Mouse (Mus musculus) neural tube, embryonic 12.5 days (tissue): ENCODE data around the gene Tmem268. TPM values are rescaled to one million over a fixed set of nuclear protein-coding genes. Genes with fewer than 3 reads are reported as not detected.

Experiments used
- ATAC-seq: fragments of 200-750 bp; cut with Nextera tagmentation; 2 replicates; pipeline ENCODE4 v1.8.0; 2017; ENCODE audit warnings: low read depth, mild to moderate bottlenecking, moderate TSS enrichment, moderate library complexity; ENCODE audit not compliant: low FRiP score
- H3K27ac ChIP-seq: fragments of 300-500 bp; sonication (generic); 2 replicates; pipeline ENCODE4 v1.5.1; 2016
- H3K27me3 ChIP-seq: fragments of 300-500 bp; sonication (generic); replicated peaks from 2 replicates; pipeline ENCODE4 v1.6.1; 2016; ENCODE audit warnings: mild to moderate bottlenecking
- H3K36me3 ChIP-seq: fragments of 300-500 bp; sonication (generic); 2 replicates; pipeline ENCODE4 v1.6.1; 2016; ENCODE audit warnings: mild to moderate bottlenecking
- H3K4me1 ChIP-seq: fragments of 300-500 bp; sonication (generic); 2 replicates; pipeline ENCODE4 v1.6.1; 2016
- H3K4me2 ChIP-seq: fragments of 300-500 bp; sonication (generic); replicated peaks from 2 replicates; pipeline ENCODE4 v1.6.1; 2016; ENCODE audit warnings: mild to moderate bottlenecking
- H3K4me3 ChIP-seq: fragments of 300-500 bp; sonication (generic); 2 replicates; pipeline ENCODE4 v1.5.1; 2016
- H3K9ac ChIP-seq: fragments of 300-500 bp; sonication (generic); 2 replicates; pipeline ENCODE4 v1.6.1; 2016; ENCODE audit warnings: mild to moderate bottlenecking
- H3K9me3 ChIP-seq: fragments of 300-500 bp; sonication (generic); 2 replicates; pipeline ENCODE4 v1.6.1; 2016; ENCODE audit warnings: mild to moderate bottlenecking
- WGBS: fragments of 180-500 bp; shearing (Covaris S2); methylation state at CpG from one replicate; pipeline ENCODE4 v1.1.7; 2016; 5-methylcytosine and 5-hydroxymethylcytosine counted together
- polyA plus RNA-seq: library from polyadenylated mRNA; unstranded; fragments of >200 nt; fragmentation: Nextera tagmentation; extraction: Ambion mirVana; gene quantifications from 2 replicates; pipeline ENCODE4 v1.2.1, GENCODE M21; 2016

The Tmem268 gene
- polyA plus RNA-seq, 1 experiment from 2014 or later, result 4.2 TPM

DNA sequence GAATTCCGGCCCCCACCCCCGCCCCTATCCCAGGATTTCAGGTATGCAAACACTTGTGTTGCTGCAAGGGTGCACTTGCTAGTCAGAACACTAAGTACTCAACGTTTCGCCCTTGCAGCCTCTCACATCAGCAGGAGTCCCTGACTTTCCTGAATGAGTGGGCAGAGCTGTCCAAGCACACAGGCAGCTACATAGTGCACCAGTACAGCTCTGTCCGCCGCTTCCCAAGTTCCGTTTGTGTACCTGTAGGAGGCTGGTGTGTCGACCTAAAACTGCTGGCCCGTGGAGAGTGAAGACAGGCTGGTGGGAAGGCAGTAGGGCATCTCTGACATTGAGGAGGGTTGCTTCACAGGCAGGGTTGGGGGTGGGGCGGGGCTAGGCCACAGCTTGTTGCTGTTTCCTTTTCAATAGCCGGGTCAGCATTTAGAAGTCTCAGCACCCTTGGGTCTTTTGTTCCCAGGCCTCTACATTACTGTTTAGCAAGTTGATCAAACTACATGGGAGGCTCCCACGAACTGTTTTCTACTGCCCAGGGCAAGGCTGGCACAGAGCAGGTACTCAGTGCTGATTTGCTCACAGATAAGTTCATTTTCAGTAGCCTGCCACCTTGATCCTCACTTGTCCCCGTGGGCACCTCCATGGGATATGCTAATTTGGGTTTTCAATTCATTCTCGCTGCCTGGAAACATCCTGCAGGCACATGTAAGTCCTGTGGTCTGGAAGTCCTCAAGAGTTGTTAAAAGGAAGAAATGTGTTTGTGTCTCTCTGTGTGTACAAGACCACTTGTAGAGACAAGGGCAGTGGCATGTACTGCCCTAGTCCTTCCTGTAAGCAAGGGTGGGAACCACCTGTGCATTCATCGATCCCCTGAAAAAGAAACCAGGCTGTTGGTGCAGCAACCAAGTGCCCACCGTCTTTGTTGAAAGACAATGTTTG lies 1.2 kb upstream of the Tmem268 start:
- Histone ChIP-seq H3K9me3 (no peaks in the 10 kb centered on the region), H3K4me1 (peaks cover 20% of the 10 kb centered on the region), H3K4me3 (no peak overlapping the region), H3K4me2 (peak overlapping the region; percentile 86; the same call in 1 of the 2 replicates), H3K36me3 (peaks cover 10% of the 10 kb centered on the region), H3K27me3 (peaks cover 5% of the 10 kb centered on the region; the same call in 1 of the 2 replicates), H3K27ac (no peak overlapping the region), H3K9ac (no peak overlapping the region)
- no peak for ATAC-seq
- WGBS, result 23% methylated on average over 16 of the region's 16 CpGs

GRCm38 (mm10) chr4:63559127-63559697 lies 631 bp downstream of the Tmem268 start:
- Histone ChIP-seq H3K4me1 (peaks cover 20% of the 10 kb centered on the region), H3K27me3 (peaks cover 5% of the 10 kb centered on the region; the same call in 1 of the 2 replicates), H3K9me3 (no peaks in the 10 kb centered on the region), H3K36me3 (peaks cover 3% of the 10 kb centered on the region; the same call in 1 of the 2 replicates), H3K4me3 (peak overlapping the region; percentile 71), H3K9ac (peak overlapping the region; percentile 75; the same call in 1 of the 2 replicates), H3K27ac (no peak overlapping the region), H3K4me2 (peak overlapping the region; percentile 86)
- 35% methylated on average over 9 of the region's 9 CpGs for WGBS
- no peak; the same call in 1 of the 2 replicates for ATAC-seq

- Histone ChIP-seq H3K27me3 (peaks cover 5% of the 10 kb centered on the region; the same call in 1 of the 2 replicates), H3K4me1 (peaks cover 20% of the 10 kb centered on the region), H3K27ac (no peak overlapping the region), H3K9ac (no peak overlapping the region), H3K4me2 (0 out of 2 replicates have a peak overlapping the region, but pooled peaks have one; percentile 86), H3K36me3 (peaks cover 3% of the 10 kb centered on the region; the same call in 1 of the 2 replicates), H3K4me3 (no peak overlapping the region), H3K9me3 (no peaks in the 10 kb centered on the region)
- no peak for ATAC-seq
- 58% methylated on average over 8 of the region's 8 CpGs for WGBS
Observed at GRCm38 (mm10) chr4:63560079-63560478, 1.5 kb downstream of the Tmem268 start.

DNA sequence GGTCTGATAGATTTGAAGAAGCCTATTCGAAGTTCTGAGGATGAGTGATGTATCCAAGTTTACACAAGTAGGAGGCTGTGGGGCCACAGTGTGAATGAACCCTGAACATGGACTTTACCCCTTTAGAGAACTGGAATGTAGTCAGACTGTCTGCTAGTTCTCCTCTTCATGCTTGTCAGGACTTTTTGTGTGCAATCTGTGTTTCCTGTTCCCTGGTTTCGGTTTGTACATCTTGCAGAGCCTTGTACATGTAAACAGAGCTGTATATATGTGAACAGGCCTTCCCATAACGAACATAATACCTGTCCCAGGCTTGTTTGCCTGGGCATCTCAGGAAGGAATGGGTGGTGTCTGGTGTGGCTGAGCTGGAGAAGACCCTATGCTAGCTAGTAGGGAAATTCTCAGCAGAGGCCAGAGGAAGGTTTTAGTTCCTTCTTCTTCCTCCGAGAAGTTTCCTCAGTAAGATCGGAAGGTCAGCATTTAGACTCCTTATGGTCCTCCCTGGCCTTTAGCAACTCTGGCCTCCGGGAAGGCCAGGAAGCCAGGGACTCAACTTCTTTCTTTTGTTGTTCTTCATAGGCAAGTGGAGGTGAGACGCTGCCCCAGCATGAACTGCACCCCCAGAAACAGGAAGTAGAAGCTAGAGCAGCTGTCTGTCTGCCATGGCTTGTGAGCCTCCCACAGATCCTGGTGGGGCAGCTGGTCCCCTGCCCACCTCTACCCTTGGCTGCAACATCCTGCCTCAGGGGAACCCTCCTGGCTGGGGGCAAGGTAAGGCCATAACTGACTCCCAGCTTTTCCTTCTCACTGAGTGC lies 3.5 kb downstream of the Tmem268 start:
- 82% methylated on average over 7 of the region's 7 CpGs for WGBS
- Histone ChIP-seq H3K36me3 (no peaks in the 10 kb centered on the region), H3K27me3 (no peaks in the 10 kb centered on the region; the same call in 1 of the 2 replicates), H3K4me1 (peaks cover 20% of the 10 kb centered on the region), H3K9me3 (no peaks in the 10 kb centered on the region), H3K4me3 (no peak overlapping the region), H3K4me2 (no peak overlapping the region), H3K27ac (no peak overlapping the region), H3K9ac (no peak overlapping the region)
- no peak for ATAC-seq

DNA sequence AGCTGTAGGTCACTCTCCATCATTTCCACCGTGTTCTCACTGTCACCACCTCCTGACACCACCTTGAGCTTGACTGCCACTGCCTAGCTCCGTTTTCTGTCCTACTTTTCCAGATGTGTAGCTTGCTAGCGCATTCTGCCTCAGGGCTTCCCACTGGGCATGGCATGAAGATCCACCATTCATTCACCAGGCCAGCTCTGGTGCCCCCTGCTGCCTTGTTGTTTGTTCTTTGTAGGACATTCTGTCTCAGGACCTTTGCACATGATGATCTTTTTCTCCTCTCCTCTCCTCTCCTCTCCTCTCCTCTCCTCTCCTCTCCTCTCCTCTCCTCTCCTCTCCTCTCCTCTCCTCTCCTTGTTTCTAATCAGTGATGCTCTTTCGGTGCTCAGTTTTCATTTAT lies 4.2 kb downstream of the Tmem268 start:
- no peaks in the 10 kb centered on the region for H3K9me3 ChIP-seq
- H3K27me3 ChIP-seq, result no peaks in the 10 kb centered on the region
- WGBS, result 86% methylated on average over 4 of the region's 4 CpGs
- ATAC-seq, result no peak
- H3K4me2 ChIP-seq, result no peak overlapping the region
- H3K4me1 ChIP-seq, result peaks cover 20% of the 10 kb centered on the region
- H3K36me3 ChIP-seq, result no peaks in the 10 kb centered on the region
- H3K4me3 ChIP-seq, result no peak overlapping the region
- H3K9ac ChIP-seq, result no peak overlapping the region
- H3K27ac ChIP-seq, result no peak overlapping the region

- ATAC-seq, result no peak
- no peaks in the 10 kb centered on the region for H3K36me3 ChIP-seq
- no peak overlapping the region for H3K27ac ChIP-seq
- WGBS, result 90% methylated on average over 9 of the region's 10 CpGs
- no peak overlapping the region for H3K4me3 ChIP-seq
- H3K9ac ChIP-seq, result no peak overlapping the region
- no peaks in the 10 kb centered on the region for H3K27me3 ChIP-seq
- 0 out of 2 replicates have a peak, but pooled peaks cover 2% of the 10 kb centered on the region for H3K4me1 ChIP-seq
- no peak overlapping the region for H3K4me2 ChIP-seq
- no peaks in the 10 kb centered on the region for H3K9me3 ChIP-seq
Observed at GRCm38 (mm10) chr4:63567712-63568390, 9.3 kb downstream of the Tmem268 start.

- WGBS, result 84% methylated on average over 8 of the region's 8 CpGs
- Histone ChIP-seq H3K4me2 (no peak overlapping the region), H3K4me1 (0 out of 2 replicates have a peak, but pooled peaks cover 2% of the 10 kb centered on the region), H3K27ac (no peak overlapping the region), H3K4me3 (no peak overlapping the region), H3K27me3 (no peaks in the 10 kb centered on the region), H3K36me3 (no peaks in the 10 kb centered on the region), H3K9ac (no peak overlapping the region), H3K9me3 (no peaks in the 10 kb centered on the region)
- ATAC-seq, result no peak
Observed at GRCm38 (mm10) chr4:63569322-63569721, 10.7 kb downstream of the Tmem268 start.

GRCm38 (mm10) chr4:63570208-63570781 lies 11.7 kb downstream of the Tmem268 start:
- ATAC-seq, result no peak
- no peak overlapping the region for H3K4me3 ChIP-seq
- no peak overlapping the region for H3K27ac ChIP-seq
- 40% methylated on average over 7 of the region's 7 CpGs for WGBS
- H3K9ac ChIP-seq, result no peak overlapping the region
- no peaks in the 10 kb centered on the region for H3K36me3 ChIP-seq
- no peaks in the 10 kb centered on the region for H3K9me3 ChIP-seq
- H3K4me1 ChIP-seq, result 0 out of 2 replicates have a peak, but pooled peaks cover 2% of the 10 kb centered on the region
- no peaks in the 10 kb centered on the region for H3K27me3 ChIP-seq
- H3K4me2 ChIP-seq, result no peak overlapping the region

DNA sequence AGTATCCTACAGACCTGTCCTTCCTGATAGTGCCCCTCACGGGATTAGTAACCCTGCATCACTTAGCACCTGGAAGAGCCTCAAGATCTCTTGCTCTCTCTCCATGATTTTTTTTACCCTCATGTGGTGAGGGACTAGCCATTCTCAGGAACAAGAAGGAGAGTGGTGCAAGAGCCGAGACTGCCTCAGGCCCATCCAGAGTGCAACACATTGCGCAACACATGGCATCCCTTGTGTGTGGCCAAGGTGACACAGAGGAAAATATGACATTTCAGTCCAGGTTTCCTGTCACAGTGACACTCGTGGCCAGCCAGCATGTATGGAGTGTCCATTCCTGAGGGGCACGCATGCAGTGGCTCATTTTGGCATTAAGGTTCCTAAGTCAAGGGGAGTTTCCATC lies 14.0 kb downstream of the Tmem268 start:
- WGBS, result 94% methylated on average over 5 of the region's 5 CpGs
- no peaks in the 10 kb centered on the region for H3K9me3 ChIP-seq
- H3K4me2 ChIP-seq, result no peak overlapping the region

GRCm38 (mm10) chr4:63579649-63580048 lies 21.1 kb downstream of the Tmem268 start:
- Histone ChIP-seq H3K27ac (no peak overlapping the region), H3K4me2 (no peak overlapping the region), H3K4me1 (peaks cover 8% of the 10 kb centered on the region), H3K9me3 (no peaks in the 10 kb centered on the region), H3K27me3 (no peaks in the 10 kb centered on the region), H3K9ac (no peak overlapping the region), H3K4me3 (no peak overlapping the region), H3K36me3 (no peaks in the 10 kb centered on the region)
- ATAC-seq, result 0 out of 2 replicates have a peak, but pooled peaks have one; percentile 49
- 88% methylated on average over 14 of the region's 14 CpGs for WGBS

More for the DNA sequence above, 14.0 kb downstream of the Tmem268 start:
- H3K27me3 ChIP-seq, result no peaks in the 10 kb centered on the region
- H3K27ac ChIP-seq, result no peak overlapping the region
- H3K4me1 ChIP-seq, result 0 out of 2 replicates have a peak, but pooled peaks cover 2% of the 10 kb centered on the region
- no peaks in the 10 kb centered on the region for H3K36me3 ChIP-seq
- no peak overlapping the region for H3K9ac ChIP-seq
- no peak for ATAC-seq
- H3K4me3 ChIP-seq, result no peak overlapping the region

GRCm38 (mm10) chr4:63580078-63580477 lies 21.5 kb downstream of the Tmem268 start:
- Histone ChIP-seq H3K9ac (no peak overlapping the region), H3K4me1 (peaks cover 8% of the 10 kb centered on the region), H3K36me3 (no peaks in the 10 kb centered on the region), H3K4me2 (no peak overlapping the region), H3K27ac (no peak overlapping the region), H3K4me3 (no peak overlapping the region), H3K27me3 (no peaks in the 10 kb centered on the region), H3K9me3 (no peaks in the 10 kb centered on the region)
- ATAC-seq, result peak; percentile 83
- 26% methylated on average over 6 of the region's 6 CpGs for WGBS
